Mouse (Mus musculus) midbrain, postnatal 0 days (tissue): ENCODE data around the gene Tut4. TPM values are rescaled to one million over a fixed set of nuclear protein-coding genes. Genes with fewer than 3 reads are reported as not detected.

ENCODE experiments used
- ATAC-seq: fragments of 200-750 bp; cut with Nextera tagmentation; 2 replicates; pipeline ENCODE4 v1.8.0; 2017; ENCODE audit warnings: moderate number of reproducible peaks, mild to moderate bottlenecking, moderate TSS enrichment, moderate library complexity; ENCODE audit not compliant: low FRiP score
- DNase-seq: peaks from one replicate; pipeline ENCODE4 v3.0.0-alpha.2; 2015; ENCODE audit warnings: low spot score
- H3K27ac ChIP-seq: fragments of 300-500 bp; sonication (generic); 2 replicates; pipeline ENCODE4 v1.5.1; 2014; ENCODE audit warnings: low read depth, mild to moderate bottlenecking, low read length, mixed read lengths
- H3K27me3 ChIP-seq: fragments of 300-500 bp; sonication (generic); 2 replicates; pipeline ENCODE4 v1.6.1; 2014; ENCODE audit warnings: low read length, control low read depth, mixed read lengths; ENCODE audit not compliant: insufficient read depth
- H3K36me3 ChIP-seq: fragments of 300-500 bp; sonication (generic); 2 replicates; pipeline ENCODE4 v1.6.1; 2014; ENCODE audit warnings: low read length, control low read depth, mixed read lengths; ENCODE audit not compliant: insufficient read depth
- H3K4me1 ChIP-seq: fragments of 300-500 bp; sonication (generic); 2 replicates; pipeline ENCODE4 v1.6.1; 2014; ENCODE audit warnings: mild to moderate bottlenecking, control low read depth, antibody characterized with exemption, low read length, mixed read lengths; ENCODE audit not compliant: insufficient read depth
- H3K4me2 ChIP-seq: fragments of 300-500 bp; sonication (generic); 2 replicates; pipeline ENCODE4 v1.6.1; 2014; ENCODE audit warnings: low read depth, mild to moderate bottlenecking, low read length, mixed read lengths; ENCODE audit not compliant: poor library complexity, severe bottlenecking
- H3K4me3 ChIP-seq: fragments of 300-500 bp; sonication (generic); 2 replicates; pipeline ENCODE4 v1.5.1; 2014; ENCODE audit warnings: low read depth, mild to moderate bottlenecking, low read length, moderate library complexity
- H3K9ac ChIP-seq: fragments of 300-500 bp; sonication (generic); replicated peaks from 2 replicates; pipeline ENCODE4 v1.6.1; 2014; ENCODE audit warnings: mild to moderate bottlenecking, low read length, moderate library complexity, mixed read lengths; ENCODE audit not compliant: poor library complexity, severe bottlenecking
- H3K9me3 ChIP-seq: fragments of 300-500 bp; sonication (generic); 2 replicates; pipeline ENCODE4 v1.6.1; 2016; ENCODE audit warnings: low read length, control low read depth
- CTCF ChIP-seq: IDR thresholded peaks from 2 replicates; pipeline ENCODE4 v1.5.1; 2016; ENCODE audit warnings: antibody characterized with exemption, mild to moderate bottlenecking
- WGBS: fragments of 180-500 bp; shearing (Covaris S2); extraction: QIAGEN DNeasy Blood & Tissue Kit; methylation state at CpG from one replicate; pipeline ENCODE4 v1.1.7; 2014; 5-methylcytosine and 5-hydroxymethylcytosine counted together
- polyA plus RNA-seq: library from polyadenylated mRNA; unstranded; fragments of >200 nt; fragmentation: Nextera tagmentation; extraction: Ambion mirVana; gene quantifications from 2 replicates; pipeline ENCODE4 v1.2.1, GENCODE M21; 2015
- total RNA-seq: library from RNA; depleted of rRNA; stranded (reverse); fragments of >200 nt; gene quantifications from 2 replicates; pipeline ENCODE4 v1.2.3, GENCODE M21; 2014

Gene Tut4
- total and polyA plus RNA-seq, 2 experiments from 2014 or later: 45.7 to 52.2 TPM

DNA sequence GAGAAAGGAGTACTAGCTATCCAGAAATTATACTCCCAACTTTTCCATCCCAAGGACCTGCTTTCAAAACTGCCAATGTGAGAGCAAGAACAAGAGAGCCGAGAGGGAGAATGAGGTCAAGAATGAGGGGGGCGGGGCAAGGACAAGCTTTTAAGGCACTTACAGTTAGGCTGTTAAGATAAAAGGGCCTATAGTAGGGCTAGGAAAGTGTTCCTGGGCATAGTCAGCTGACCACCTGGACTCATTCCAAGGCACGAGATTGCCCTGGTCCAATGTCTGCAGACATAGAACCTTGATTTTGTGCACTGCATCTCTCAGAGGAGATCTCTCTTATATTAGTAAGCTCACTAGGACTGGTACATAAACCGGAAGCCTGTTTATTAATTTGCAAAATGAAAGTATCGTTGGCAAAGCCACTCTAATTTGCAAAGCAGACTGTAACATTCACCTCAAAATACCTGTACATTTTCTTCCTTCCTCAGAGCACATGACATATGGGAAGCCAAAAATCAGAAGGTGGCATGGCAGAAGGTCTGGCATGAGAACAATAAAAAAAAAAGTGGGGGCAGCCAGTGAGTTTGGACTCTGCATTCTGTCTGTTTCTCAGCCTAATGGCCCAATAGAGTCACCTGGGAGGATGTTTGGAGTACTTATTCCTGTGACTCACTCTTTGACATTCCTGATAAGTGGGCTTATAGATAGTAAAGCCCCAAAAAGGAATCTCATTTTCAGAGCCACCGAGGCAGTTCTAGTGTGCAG lies 21.0 kb upstream of the Tut4 start:
- Histone ChIP-seq H3K27ac (no peak overlapping the region), H3K9me3 (no peaks in the 10 kb centered on the region), H3K9ac (no peak overlapping the region), H3K4me1 (no peaks in the 10 kb centered on the region), H3K27me3 (no peaks in the 10 kb centered on the region), H3K4me3 (no peak overlapping the region), H3K4me2 (no peak overlapping the region), H3K36me3 (no peaks in the 10 kb centered on the region)
- DNase-seq: no peak
- TF ChIP-seq CTCF: no peak
- WGBS: 78% methylated on average over 6 of the region's 6 CpGs
- ATAC-seq: no peak

DNA sequence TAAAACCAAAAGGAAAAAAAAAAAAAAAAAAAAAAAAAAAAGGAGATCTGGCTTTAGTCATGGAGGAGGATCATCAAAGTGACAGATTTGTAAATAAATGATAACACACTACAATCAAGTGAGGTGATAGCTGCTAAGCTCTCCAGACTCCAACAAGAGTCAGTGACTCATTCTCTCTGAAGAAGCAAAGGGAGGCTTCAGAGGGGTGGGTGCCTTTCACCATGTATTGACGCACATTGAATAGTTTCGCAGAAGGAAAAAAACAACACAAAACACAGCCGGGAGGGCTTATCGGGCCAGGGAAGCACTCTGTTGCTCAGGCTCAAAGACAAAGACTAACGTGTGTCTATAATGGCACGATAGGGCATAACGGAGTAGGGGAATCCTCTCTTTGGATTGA lies 11.1 kb upstream of the Tut4 start:
- no peak for TF ChIP-seq CTCF
- Histone ChIP-seq H3K36me3 (no peaks in the 10 kb centered on the region), H3K4me2 (no peak overlapping the region), H3K27ac (no peak overlapping the region), H3K4me3 (no peak overlapping the region), H3K4me1 (no peaks in the 10 kb centered on the region), H3K9me3 (no peaks in the 10 kb centered on the region), H3K9ac (no peak overlapping the region), H3K27me3 (no peaks in the 10 kb centered on the region)
- DNase-seq (no peak), ATAC-seq (no peak)
- 79% methylated on average over 7 of the region's 7 CpGs for WGBS

GRCm38 (mm10) chr4:108456028-108456427 lies 3.2 kb upstream of the Tut4 start:
- no peaks in the 10 kb centered on the region for H3K27me3 ChIP-seq
- ATAC-seq: no peak
- no peak for TF ChIP-seq CTCF
- no peaks in the 10 kb centered on the region for H3K36me3 ChIP-seq
- H3K4me3 ChIP-seq: no peak overlapping the region
- no peaks in the 10 kb centered on the region for H3K9me3 ChIP-seq
- WGBS: 87% methylated on average over 2 of the region's 2 CpGs
- no peak overlapping the region for H3K4me2 ChIP-seq
- no peak for DNase-seq
- H3K4me1 ChIP-seq: peaks cover 4% of the 10 kb centered on the region; the same call in 1 of the 2 replicates
- no peak overlapping the region for H3K27ac ChIP-seq
- no peak overlapping the region for H3K9ac ChIP-seq

DNA sequence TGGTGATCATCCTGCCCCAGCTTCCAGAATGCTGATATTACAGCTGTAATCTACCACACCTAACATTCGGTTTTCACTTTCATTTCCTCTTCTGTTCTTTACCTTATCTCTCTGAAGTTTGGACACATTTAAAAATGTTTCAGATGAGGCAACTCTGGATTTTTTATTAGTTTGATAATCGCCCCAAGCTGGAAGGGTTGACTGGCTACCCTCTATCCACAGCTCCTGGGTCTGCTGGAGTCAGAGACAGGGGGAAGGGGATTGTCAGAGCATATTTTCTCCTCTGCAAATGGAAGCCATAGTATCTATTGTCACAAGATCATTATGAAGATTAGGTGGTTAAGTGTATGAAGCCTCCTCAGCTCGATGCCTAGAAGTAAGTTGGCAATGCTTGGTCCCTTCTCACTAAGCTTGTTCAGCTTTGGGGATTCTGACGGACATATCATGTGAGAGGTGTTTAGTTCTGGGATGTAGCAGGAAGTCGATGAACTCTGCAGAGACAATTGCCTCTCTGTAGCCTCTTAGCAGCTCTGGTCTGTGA lies 955 bp upstream of the Tut4 start:
- WGBS: 30% methylated on average over 5 of the region's 5 CpGs
- TF ChIP-seq CTCF: no peak
- no peaks in the 10 kb centered on the region for H3K36me3 ChIP-seq
- H3K4me3 ChIP-seq: peak overlapping the region; percentile 98
- H3K9ac ChIP-seq: peak overlapping the region; percentile 93; the same call in 1 of the 2 replicates
- DNase-seq: peak; percentile 5
- peak overlapping the region; percentile 97 for H3K27ac ChIP-seq
- H3K27me3 ChIP-seq: no peaks in the 10 kb centered on the region
- peak overlapping the region; percentile 77 for H3K4me2 ChIP-seq
- peaks cover 4% of the 10 kb centered on the region; the same call in 1 of the 2 replicates for H3K4me1 ChIP-seq
- ATAC-seq: no peak
- H3K9me3 ChIP-seq: no peaks in the 10 kb centered on the region

GRCm38 (mm10) chr4:108460156-108460923 lies 1.1 kb downstream of the Tut4 start:
- H3K27ac ChIP-seq: peak overlapping the region; percentile 97
- peak; percentile 13; the same call in 1 of the 2 replicates for TF ChIP-seq CTCF
- ATAC-seq: peak; percentile 59
- DNase-seq: peak; percentile 42
- peaks cover 4% of the 10 kb centered on the region; the same call in 1 of the 2 replicates for H3K4me1 ChIP-seq
- peak overlapping the region; percentile 93 for H3K9ac ChIP-seq
- 2% methylated on average over 53 of the region's 59 CpGs for WGBS
- H3K27me3 ChIP-seq: no peaks in the 10 kb centered on the region
- H3K9me3 ChIP-seq: no peaks in the 10 kb centered on the region
- peak overlapping the region; percentile 77 for H3K4me2 ChIP-seq
- peak overlapping the region; percentile 98 for H3K4me3 ChIP-seq
- H3K36me3 ChIP-seq: no peaks in the 10 kb centered on the region
